Mouse (Mus musculus): ENCODE data around the gene Jmjd7. TPM values are rescaled to one million over a fixed set of nuclear protein-coding genes. Genes with fewer than 3 reads are reported as not detected.

The Jmjd7 gene
- total RNA-seq, 2 experiments from 2014 or later: 4.3 to 7.3 TPM

GRCm38 (mm10) chr2:120011462-120012200, 15.7 kb upstream of the Jmjd7 start:
- DNase-seq (ENCODE audit: low spot score in 2 of 2): peak in 1 of 2 experiments; percentile 76

GRCm38 (mm10) chr2:120012924-120013323, 14.4 kb upstream of the Jmjd7 start:
- no peak for DNase-seq (ENCODE audit: low spot score in 2 of 2)

- no peak for DNase-seq (ENCODE audit: low spot score in 2 of 2)
Measured at GRCm38 (mm10) chr2:120013831-120014486, 13.3 kb upstream of the Jmjd7 start.

DNA sequence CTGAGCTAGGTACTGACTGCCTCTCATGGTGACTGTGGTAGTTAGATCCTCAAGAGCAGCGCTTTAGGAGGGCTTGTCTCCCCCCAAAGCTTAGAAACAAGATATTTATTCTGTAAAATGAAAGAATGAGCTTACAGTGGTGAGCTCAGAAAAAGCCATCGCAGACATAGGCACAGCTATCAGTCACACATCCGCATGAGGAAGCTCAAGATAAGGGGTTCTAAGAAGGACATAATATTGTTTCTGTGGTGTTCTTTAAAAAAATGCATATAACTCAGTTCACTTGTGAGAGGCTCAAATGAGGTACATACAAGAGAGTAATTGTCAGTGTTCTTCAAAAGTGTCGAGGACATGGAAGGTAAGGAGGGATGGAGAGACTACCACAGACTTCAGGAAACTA, 11.4 kb upstream of the Jmjd7 start:
- no peak for DNase-seq (ENCODE audit: low spot score in 2 of 2)

GRCm38 (mm10) chr2:120017599-120017998, 9.7 kb upstream of the Jmjd7 start:
- DNase-seq (ENCODE audit: low spot score in 2 of 2): no peak

DNA sequence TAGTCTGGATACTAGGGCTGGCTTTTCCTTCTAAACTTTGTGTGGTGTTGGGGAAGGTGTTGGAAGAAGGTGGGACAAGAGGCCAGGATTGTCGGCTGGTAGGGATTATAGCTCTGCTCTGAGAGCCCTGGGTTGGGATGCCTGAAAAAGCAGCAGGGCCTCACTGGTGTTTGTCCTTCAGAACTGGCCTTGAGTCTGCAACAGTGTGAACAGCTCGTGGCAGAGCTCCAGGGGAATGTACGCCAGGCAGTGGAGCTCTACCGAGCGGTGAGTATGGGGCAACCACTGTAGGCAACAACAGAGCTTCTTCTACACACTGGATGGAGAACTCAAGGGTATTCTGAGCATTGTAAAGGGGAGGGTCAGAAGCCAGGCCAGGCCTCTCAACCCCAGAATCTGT, 2.9 kb upstream of the Jmjd7 start:
- DNase-seq (ENCODE audit: low spot score in 2 of 2): no peak

DNA sequence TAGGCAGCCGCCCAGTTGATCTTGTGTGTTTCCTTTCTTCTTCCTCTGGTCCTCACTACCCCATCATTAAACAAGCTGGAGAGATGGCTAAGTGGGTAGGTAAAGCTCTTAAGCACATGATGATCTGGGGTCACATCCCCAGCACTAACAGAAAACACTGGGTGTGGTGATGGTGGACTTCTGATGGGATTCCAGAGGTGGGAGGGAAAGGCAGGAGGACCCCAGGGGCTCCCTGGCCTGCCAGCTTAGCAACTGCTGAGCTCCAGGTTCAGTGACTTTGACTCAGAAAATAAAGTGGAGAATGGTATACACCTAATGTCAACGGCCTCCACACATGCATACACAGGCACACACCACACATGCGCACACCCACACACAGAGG, 658 bp downstream of the Jmjd7 start:
- DNase-seq (ENCODE audit: low spot score in 2 of 2): no peak

- DNase-seq (ENCODE audit: low spot score in 2 of 2): no peak
Measured at GRCm38 (mm10) chr2:120030380-120030779, 3.1 kb downstream of the Jmjd7 start.

- DNase-seq (ENCODE audit: low spot score in 2 of 2): no peak
Measured at GRCm38 (mm10) chr2:120032726-120033467, 5.6 kb downstream of the Jmjd7 start, which contains the start of gene Pla2g4b. Pla2g4b (plus strand) TSS chr2:120033417.

DNA sequence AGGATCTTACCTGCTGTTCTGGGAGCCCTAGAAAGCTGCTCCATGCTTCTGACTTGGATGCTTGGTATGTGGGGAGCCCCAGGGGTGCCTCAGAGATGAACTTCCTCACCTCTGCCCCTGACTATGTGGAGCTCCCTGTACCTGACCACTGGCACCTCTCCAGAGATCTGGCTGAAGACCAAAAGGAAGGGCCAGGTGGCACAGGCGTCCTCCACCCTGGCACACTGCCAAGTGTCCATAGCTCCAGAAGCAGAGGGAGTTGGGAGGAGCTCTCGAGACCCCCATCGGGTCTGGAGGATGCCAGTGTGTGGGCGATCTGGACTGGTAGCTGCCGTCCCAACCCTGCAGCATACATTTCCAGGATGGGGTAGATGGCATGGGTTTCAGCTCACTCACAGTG, 6.4 kb downstream of the Jmjd7 start:
- DNase-seq (ENCODE audit: low spot score in 2 of 2): no peak

GRCm38 (mm10) chr2:120037744-120038143, 10.5 kb downstream of the Jmjd7 start:
- no peak for DNase-seq (ENCODE audit: low spot score in 2 of 2)

DNA sequence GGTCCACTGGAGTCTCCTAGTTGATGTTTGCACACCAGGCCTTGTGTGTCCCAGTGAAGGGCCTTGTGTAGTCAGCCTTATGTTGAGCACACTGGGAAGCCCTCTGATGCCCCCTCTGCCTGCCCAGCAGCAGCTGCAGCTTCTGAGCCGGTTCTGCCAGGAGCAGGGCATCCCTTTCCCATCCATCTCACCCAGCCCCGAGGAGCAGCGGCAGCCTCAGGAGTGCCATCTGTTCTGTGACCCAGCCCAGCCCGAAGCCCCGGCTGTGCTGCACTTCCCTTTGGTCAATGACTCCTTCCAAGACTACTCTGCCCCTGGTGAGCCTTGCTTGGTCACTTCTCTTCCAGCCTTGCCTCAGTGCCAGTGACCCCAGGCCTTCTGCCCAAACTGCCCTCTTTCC, 13.7 kb downstream of the Jmjd7 start:
- DNase-seq (ENCODE audit: low spot score in 2 of 2): no peak

GRCm38 (mm10) chr2:120044101-120044603, 16.9 kb downstream of the Jmjd7 start:
- DNase-seq (ENCODE audit: low spot score in 2 of 2): peak in 1 of 2 experiments; percentile 41

- no peak for DNase-seq (ENCODE audit: low spot score in 2 of 2)
Measured at GRCm38 (mm10) chr2:120044676-120045075, 17.4 kb downstream of the Jmjd7 start.

DNA sequence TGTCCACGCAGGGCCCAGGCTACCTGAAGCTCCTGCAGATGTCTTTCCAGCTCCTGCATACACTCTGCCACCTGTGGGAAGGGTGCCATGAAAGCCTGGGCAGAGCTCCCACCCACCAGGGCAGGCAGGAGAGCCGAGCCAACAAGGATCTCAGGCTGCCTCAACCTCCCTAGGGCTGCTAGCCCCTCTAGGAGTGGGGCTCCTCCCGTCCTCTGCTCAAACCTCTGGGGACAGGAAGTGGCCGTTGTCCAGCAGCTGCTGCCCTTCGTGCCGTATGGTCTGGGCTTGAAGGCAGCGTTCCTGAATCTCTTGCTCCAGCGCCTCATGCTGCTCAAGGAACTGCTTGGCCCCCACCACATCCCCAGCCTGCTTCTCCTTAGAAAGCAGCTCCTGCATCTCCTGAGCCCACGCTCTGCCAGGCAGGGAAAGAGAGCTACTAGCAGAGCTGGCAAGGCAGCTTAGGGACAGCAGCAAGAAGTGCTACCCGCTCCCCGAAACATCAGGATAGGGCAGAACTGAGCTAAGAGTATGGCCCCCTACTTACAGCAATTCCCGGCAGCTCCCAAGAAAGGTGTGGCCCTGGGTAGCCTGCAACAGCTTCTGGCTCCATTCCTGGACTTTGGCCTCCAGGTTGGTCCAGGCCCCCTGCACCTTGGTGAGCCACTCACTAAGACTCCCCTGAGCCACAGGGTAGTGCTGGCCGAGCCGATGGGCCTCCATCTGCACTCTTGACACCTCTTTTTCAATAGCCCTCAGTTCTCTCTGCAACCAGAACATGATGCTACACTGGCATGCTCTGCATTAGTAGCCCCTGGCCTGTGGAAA, 19.4 kb downstream of the Jmjd7 start:
- DNase-seq (ENCODE audit: low spot score in 2 of 2): peak in 1 of 2 experiments; percentile 36

DNA sequence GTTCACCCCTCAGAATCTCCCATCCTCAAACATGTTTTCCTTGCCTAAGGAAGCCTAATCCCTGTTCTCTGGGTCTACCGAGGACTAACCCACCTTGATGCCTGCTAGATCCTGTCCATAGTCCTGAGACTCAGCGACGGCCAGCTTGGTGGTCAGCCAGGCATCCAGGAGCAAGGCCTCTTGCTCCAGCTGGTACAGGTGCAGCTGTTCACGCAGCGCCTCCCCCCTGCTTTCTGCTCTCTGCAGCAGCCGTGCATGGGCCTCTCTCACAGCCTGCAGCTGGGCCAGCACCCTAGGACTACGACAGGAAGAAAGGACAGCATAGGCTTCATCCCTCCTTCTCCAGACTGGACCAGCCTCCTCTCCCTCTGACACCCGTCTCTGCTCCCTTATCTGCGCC, 20.9 kb downstream of the Jmjd7 start:
- no peak for DNase-seq (ENCODE audit: low spot score in 2 of 2)

DNA sequence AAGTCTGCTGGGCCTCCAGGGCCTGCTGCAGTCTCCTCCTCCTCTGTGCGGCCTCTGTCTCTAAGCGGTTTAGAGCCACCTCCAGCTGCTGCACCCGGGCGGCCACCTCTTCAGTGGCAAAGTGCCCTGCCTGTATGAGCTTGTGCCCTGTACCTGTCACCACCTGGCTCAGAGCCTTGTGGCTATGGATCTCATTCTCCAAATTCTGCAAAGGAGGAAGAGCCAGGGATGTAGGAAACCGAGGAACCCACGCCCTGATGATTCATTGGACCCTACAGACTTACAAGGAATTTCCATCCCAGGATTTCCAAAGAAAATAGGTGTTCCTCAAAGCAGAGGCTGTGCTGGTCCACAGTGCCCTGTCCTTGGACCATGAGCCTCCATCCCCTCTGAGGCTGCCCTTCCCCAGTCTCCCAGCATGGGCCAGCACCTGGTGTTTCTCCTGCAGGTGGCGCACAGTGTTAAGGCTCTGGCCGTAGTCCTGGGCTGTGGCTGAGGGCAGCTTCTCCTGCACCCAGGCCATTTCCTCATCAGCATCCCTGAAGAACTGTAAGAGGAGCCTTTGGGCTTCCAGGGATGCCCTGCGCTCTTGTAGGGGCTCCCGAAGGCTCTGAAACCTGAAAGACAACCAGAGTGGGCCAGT, 22.5 kb downstream of the Jmjd7 start:
- DNase-seq (ENCODE audit: low spot score in 2 of 2): no peak

DNA sequence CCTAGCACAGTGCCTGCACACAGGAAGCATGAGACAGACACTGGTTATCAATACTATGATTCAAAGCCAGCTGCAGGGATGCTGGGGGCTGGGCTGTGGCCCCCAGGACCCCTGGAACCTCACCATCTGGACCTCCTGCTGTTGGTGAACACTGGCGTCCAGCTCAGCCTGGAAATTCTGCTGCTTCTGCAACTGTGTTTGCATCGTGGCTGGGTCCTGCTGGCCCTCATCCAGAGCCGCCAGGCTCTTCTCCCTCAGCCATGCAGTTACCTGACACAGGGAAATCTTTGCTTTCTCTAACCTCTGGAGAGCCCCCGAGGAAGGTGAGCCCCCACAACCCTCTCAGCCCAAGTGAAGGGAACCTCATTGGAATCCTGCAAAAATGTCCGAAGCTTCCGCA, 24.1 kb downstream of the Jmjd7 start:
- no peak for DNase-seq (ENCODE audit: low spot score in 2 of 2)

DNA sequence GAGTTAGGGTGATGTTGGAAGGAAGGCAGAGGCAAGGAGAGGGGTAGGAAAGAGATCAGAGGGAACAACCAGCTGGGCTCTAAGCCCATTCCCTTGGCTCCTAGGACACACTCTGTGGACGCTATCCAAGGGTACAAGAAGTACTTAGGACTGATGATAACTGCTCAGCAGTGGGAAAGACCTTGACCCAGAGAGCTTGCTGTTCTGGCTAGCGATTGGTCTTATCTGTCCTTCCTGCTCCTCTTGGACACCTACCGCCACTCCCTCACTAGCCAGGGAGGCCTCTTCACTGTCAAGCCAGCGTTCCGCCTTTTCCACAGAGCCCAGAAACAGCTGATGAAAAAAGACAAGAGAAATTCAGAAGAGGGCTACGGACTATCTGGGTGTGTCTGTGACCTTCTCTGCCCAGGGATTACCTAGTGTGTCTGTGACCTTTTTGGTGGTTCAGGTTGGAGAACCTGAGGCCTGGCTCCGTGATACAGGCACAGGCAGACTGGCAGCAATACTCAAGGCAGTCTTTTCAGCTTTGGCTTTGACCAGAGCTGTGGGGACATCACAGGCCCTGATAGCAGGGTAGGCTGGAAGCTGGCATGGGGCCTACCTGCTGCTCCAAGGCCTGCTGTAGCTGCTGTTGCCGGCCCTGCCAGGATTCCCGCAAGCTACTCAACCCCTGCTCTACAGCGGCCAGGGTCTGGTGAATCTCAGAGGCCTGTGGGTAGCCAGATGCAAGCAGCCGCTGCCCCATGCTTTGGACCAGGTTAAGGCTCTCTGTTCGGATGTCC, 27.7 kb downstream of the Jmjd7 start:
- no peak for DNase-seq (ENCODE audit: low spot score in 2 of 2)

DNA sequence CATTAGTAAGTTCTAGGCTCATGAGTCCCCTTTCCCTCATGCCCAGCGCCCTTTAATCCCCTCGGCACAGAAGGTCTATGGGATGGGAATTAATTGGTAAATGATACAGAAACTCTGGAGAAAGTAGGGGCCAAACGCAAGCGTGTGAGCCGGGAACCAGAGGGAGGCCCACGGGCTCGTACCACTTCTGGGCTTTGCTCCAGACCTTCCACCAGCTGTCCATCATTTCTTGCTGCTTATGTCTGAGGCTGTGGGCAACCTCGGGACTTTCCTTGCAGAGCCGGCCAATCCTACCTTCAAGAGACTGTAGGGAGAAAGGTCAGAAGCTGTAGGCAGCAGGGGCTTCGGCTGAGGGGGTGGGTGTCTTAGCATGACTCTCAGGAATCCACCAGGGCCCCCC, 28.6 kb downstream of the Jmjd7 start:
- DNase-seq (ENCODE audit: low spot score in 2 of 2): no peak

Measured in layer of hippocampus, adult 18-20 months (tissue).